Comparison of ENCODE assay signal across 9 mouse cellular contexts in the genomic region with DNA sequence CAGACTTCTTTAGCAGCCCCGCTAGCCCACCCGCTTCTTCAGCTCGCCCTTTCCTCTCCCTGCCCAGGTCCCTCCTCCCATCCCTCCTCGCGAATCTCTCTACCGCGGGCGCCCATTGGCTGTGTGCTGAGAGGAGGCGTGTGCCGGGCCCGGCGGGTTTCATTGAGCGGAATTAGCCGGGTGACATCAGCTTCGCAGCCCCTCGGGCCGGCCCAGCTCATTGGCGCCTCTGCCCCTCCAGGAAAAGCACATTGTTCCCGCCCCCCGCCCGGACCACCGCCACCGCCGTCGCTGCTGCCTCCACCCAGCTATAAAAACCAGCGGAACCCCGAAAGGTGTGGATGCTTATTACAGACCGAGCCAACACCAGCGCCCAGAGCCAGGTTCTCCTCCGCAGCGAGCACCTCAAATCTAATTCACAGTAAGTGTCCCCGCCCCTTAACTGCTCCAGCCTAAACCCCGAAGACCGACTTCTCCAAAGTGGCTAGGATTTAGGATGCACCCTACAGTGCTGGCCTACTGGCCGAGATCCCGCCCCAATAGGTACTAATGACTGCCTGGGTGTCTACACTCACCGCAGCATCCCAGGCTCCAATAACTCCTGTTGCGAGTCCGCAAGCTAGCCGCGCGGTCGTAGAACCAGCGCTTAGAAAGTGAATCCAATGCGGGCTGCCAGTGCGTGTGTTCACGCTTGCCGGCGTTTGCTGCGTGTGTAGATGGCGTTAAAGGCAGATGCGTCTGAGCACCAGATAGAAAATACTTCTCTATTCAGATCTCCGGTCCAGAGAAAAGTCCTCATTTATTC. TPM values are rescaled to one million over a fixed set of nuclear protein-coding genes. Genes with fewer than 3 reads are reported as not detected.
DNase-seq lines count a peak whose midpoint lies in the region; ATAC-seq and TF ChIP-seq lines count a peak whose summit lies in the region.
"Had no signal": no experiment of that assay in that cellular context is flagged by ENCODE, and none has a peak within 500 bp of the region (broad histone marks: within the 10 kb centered on the region; RNA-seq: fewer than 3 reads in every experiment).

Gene Olig2 (plus strand): TSS at position 225 of the 805 bp plus-strand sequence.

- intact Hi-C loops in left cerebral cortex, postnatal 14 days (cut with DNase I): loop anchor here (10.0 kb wide), 1 partner anchor 121 kb away; no protein-coding TSS in a partner anchor

- TF ChIP-seq CTCF in brain, embryonic 14.5 days (IDR thresholded peaks at IDR 0.05; ENCODE audit: borderline replicate concordance, extremely low read depth, insufficient read depth, insufficient read length): no peak
- TF ChIP-seq CTCF in forebrain, postnatal 0 days (IDR thresholded peaks at IDR 0.05; ENCODE audit: low read depth): no peak

- no peak for DNase-seq in kidney, adult 18-20 months
- DNase-seq in brain, embryonic 14.5 days (ENCODE audit: low read depth): peak; percentile 94
- DNase-seq in forebrain, postnatal 0 days: peak; percentile 80
- DNase-seq in left cerebral cortex, postnatal 14 days (ENCODE audit: low spot score in 2 of 2): peak; percentile 56 to 58
- DNase-seq in retina, embryonic 14.5 days (ENCODE audit: low spot score): peak; percentile 80
- DNase-seq in testis, postnatal 10 days (ENCODE audit: low spot score): no peak

- no peaks in the 10 kb centered on the region for H3K9me3 ChIP-seq in kidney, embryonic 14.5 days (ENCODE audit: control insufficient read depth, low read length)
- no peaks in the 10 kb centered on the region for H3K9me3 ChIP-seq in forebrain, postnatal 0 days (ENCODE audit: low read length)

- peak; percentile 66; the same call in 1 of the 2 replicates for ATAC-seq in kidney, embryonic 14.5 days (ENCODE audit: low FRiP score, low TSS enrichment)
- ATAC-seq in forebrain, postnatal 0 days: peak; percentile 85
- ATAC-seq in monocyte, adult 5-6 weeks (replicated peaks; ENCODE audit: insufficient number of reproducible peaks, low FRiP score, low TSS enrichment, poor library complexity, severe bottlenecking): no peak

- H3K4me2 ChIP-seq in kidney, embryonic 14.5 days (replicated peaks; ENCODE audit: low read depth, low read length): peak within 1 kb of the TSS; percentile 31
- peak within 1 kb of the TSS; percentile 49 for H3K4me2 ChIP-seq in forebrain, postnatal 0 days (ENCODE audit: low read depth)

- no peaks in the 10 kb centered on the region for H3K36me3 ChIP-seq in kidney, embryonic 14.5 days (ENCODE audit: control insufficient read depth, insufficient read depth, low read length)
- no peaks in the 10 kb centered on the region for H3K36me3 ChIP-seq in forebrain, postnatal 0 days (ENCODE audit: insufficient read depth)

- TF ChIP-seq POLR2A in brain, embryonic 14.5 days (IDR thresholded peaks at IDR 0.05; ENCODE audit: borderline replicate concordance, extremely low read depth, insufficient read depth, insufficient read length, poor library complexity, severe bottlenecking): peak; percentile 17; the same call in 1 of the 2 replicates

- no peak within 1 kb of the TSS for H3K27ac ChIP-seq in kidney, embryonic 14.5 days (ENCODE audit: low read depth, low read length)
- H3K27ac ChIP-seq in forebrain, postnatal 0 days (ENCODE audit: low read depth, low read length): peak within 1 kb of the TSS; percentile 52
- H3K27ac ChIP-seq: liver, embryonic 14.5 days had no signal

- H3K4me3 ChIP-seq in kidney, embryonic 14.5 days (ENCODE audit: low read length): peak within 1 kb of the TSS; percentile 29
- H3K4me3 ChIP-seq in forebrain, postnatal 0 days (ENCODE audit: low read depth, low read length): peak within 1 kb of the TSS; percentile 31

- no peak within 1 kb of the TSS for H3K9ac ChIP-seq in kidney, embryonic 14.5 days (ENCODE audit: low read depth, low read length)
- peak within 1 kb of the TSS; percentile 40 for H3K9ac ChIP-seq in forebrain, postnatal 0 days
- H3K9ac ChIP-seq: liver, embryonic 14.5 days had no signal

- H3K4me1 ChIP-seq in kidney, embryonic 14.5 days (ENCODE audit: control insufficient read depth, insufficient read depth, low read length): 0 out of 2 replicates have a peak, but pooled peaks cover 2% of the 10 kb centered on the region
- H3K4me1 ChIP-seq in forebrain, postnatal 0 days (ENCODE audit: insufficient read depth): no peaks in the 10 kb centered on the region; the same call in 1 of the 2 replicates

- under 1% methylated on average over 53 of the region's 53 CpGs for WGBS in kidney, embryonic 14.5 days
- WGBS in forebrain, postnatal 0 days: under 1% methylated on average over 53 of the region's 53 CpGs

- peaks cover 99% of the 10 kb centered on the region for H3K27me3 ChIP-seq in kidney, embryonic 14.5 days (ENCODE audit: control insufficient read depth, insufficient read depth, low read length)
- H3K27me3 ChIP-seq in forebrain, postnatal 0 days (ENCODE audit: insufficient read depth, low read length): peaks cover 52% of the 10 kb centered on the region

RNA-seq across cellular contexts. Expression of gene Olig2, which starts in this region (rescaled TPM):
- polyA plus RNA-seq in kidney, embryonic 14.5 days (2014; fragmentation: Nextera tagmentation; extraction: Ambion mirVana): not detected in 2 replicates
- 25.1 and 26.7 TPM in 2 replicates for polyA plus RNA-seq in brain, embryonic 14.5 days (2012; rRNA removed)
- total RNA-seq in forebrain, postnatal 0 days (2014; rRNA removed): 32.8 and 41.0 TPM in 2 replicates
- polyA plus RNA-seq in forebrain, postnatal 0 days (2015; fragmentation: Nextera tagmentation; extraction: Ambion mirVana): 11.6 and 14.7 TPM in 2 replicates
- 10 to 100 TPM; 26.2 to 33.7 TPM for total RNA-seq in left cerebral cortex, postnatal 14 days (2021)
- not detected in 3 replicates for total RNA-seq in monocyte, adult 5-6 weeks (2017)
- polyA plus RNA-seq: liver, embryonic 14.5 days had no signal

Comparison
In these comparisons a context has a peak if more than half of its experiments do, and no peak if none do; other contexts are left out.
1. RNA of gene Olig2 (total RNA-seq): 26.2 to 33.7 TPM in left cerebral cortex, postnatal 14 days and 32.8 to 41.0 TPM in forebrain, postnatal 0 days; not detected in monocyte, adult 5-6 weeks; every median in the first group is over 10 times any median in the second.
2. RNA of gene Olig2 (polyA plus RNA-seq): 25.1 to 26.7 TPM in brain, embryonic 14.5 days and 11.6 to 14.7 TPM in forebrain, postnatal 0 days; not detected in kidney, embryonic 14.5 days; every median in the first group is over 10 times any median in the second.
3. Peak in ATAC-seq, H3K4me3 ChIP-seq and H3K4me2 ChIP-seq in kidney, embryonic 14.5 days; RNA of the gene not detected or under 1 TPM.
4. DNase-seq: peak in brain, embryonic 14.5 days (single experiment), forebrain, postnatal 0 days (single experiment), left cerebral cortex, postnatal 14 days (2 of 2) and retina, embryonic 14.5 days (single experiment); none in kidney, adult 18-20 months (single experiment) and testis, postnatal 10 days (single experiment).